Mouse (Mus musculus) CH12.LX (cell line): Measurements from ENCODE around the gene Ncor2. TPM values are rescaled to one million over a fixed set of nuclear protein-coding genes. Genes with fewer than 3 reads are reported as not detected.

ENCODE experiments used
- DNase-seq: peaks from one replicate; pipeline ENCODE4 v3.0.0-alpha.2; 2013; ENCODE audit errors: extremely low read depth
- H3K27ac ChIP-seq: 2 replicates; pipeline ENCODE4 v1.5.1; 2012; ENCODE audit warnings: low read depth, mild to moderate bottlenecking, control low read depth, moderate library complexity; ENCODE audit not compliant: insufficient read depth
- H3K27me3 ChIP-seq: replicated peaks from 2 replicates; pipeline ENCODE3; 2012; ENCODE audit warnings: inconsistent platforms
- H3K36me3 ChIP-seq, 2 experiments: replicated peaks in 1 of 2; 2 replicates each; pipeline versions ENCODE3 to v1.6.1; 2012; ENCODE audit warnings: inconsistent platforms in 1 of 2, low read length in 1 of 2, mild to moderate bottlenecking in 1 of 2, mixed read lengths in 1 of 2, moderate library complexity in 1 of 2; ENCODE audit not compliant: control insufficient read depth in 1 of 2, insufficient read depth in 1 of 2
- H3K4me1 ChIP-seq, 2 experiments: 2 replicates each; pipeline ENCODE4 v1.6.1; 2012; ENCODE audit warnings: inconsistent platforms in 1 of 2, moderate library complexity in 1 of 2; ENCODE audit not compliant: insufficient read depth in 2 of 2, control insufficient read depth in 1 of 2
- H3K4me2 ChIP-seq: 2 replicates; pipeline ENCODE4 v1.6.1; 2012; ENCODE audit warnings: low read depth, mild to moderate bottlenecking, control low read depth; ENCODE audit not compliant: poor library complexity, insufficient read depth, severe bottlenecking
- H3K4me3 ChIP-seq, 3 experiments: fragments of 150-350 bp in 1 of 3; sonication (generic) in 1 of 3; replicated peaks in 1 of 3; 2 replicates each; pipeline versions ENCODE3 to v1.5.1; 2011 to 2012; ENCODE audit warnings: low read depth in 2 of 3, low read length in 2 of 3, mild to moderate bottlenecking in 2 of 3, moderate library complexity in 2 of 3, control low read depth in 1 of 3, improper control_type of control experiment in 1 of 3, inconsistent platforms in 1 of 3, mixed read lengths in 1 of 3; ENCODE audit not compliant: poor library complexity in 1 of 3
- H3K79me2 ChIP-seq: replicated peaks from 2 replicates; pipeline ENCODE4 v1.6.1; 2012; ENCODE audit warnings: mild to moderate bottlenecking, moderate library complexity; ENCODE audit not compliant: control insufficient read depth, poor library complexity, insufficient read depth, severe bottlenecking; ENCODE audit errors: extremely low read depth
- H3K9ac ChIP-seq: 2 replicates; pipeline ENCODE4 v1.6.1; 2012; ENCODE audit warnings: low read depth, mild to moderate bottlenecking, control low read depth, moderate library complexity; ENCODE audit not compliant: insufficient read depth
- H3K9me3 ChIP-seq: replicated peaks from 2 replicates; pipeline ENCODE3; 2012; ENCODE audit warnings: low read length, inconsistent platforms, mixed read lengths
- E2F4 ChIP-seq: IDR thresholded peaks from 2 replicates; pipeline ENCODE4 v1.6.1; 2011; ENCODE audit warnings: low read depth, low read length, improper control_type of control experiment; ENCODE audit not compliant: insufficient replicate concordance
- dilution Hi-C: fragments of 300-500 bp; cut with MboI; formaldehyde crosslinking; loops from 2 replicates; pipeline ENCODE4 v1.14.3; 2020; ENCODE audit warnings: low sequenced_read_pairs; ENCODE audit not compliant: extremely low pct_unique_long_range_greater_than_20kb, extremely low pct_ligation_motif_present
- in situ Hi-C: fragments of 300-500 bp; cut with MboI; formaldehyde crosslinking; loops from 3 replicates; pipeline ENCODE4 v1.14.3; 2019; ENCODE audit warnings: low sequenced_read_pairs, low pct_ligation_motif_present, low pct_unique_long_range_greater_than_20kb, mixed read lengths
- polyA plus RNA-seq: library from polyadenylated mRNA; unstranded; fragments of >175 nt; gene quantifications from 2 replicates; pipeline ENCODE4 v1.2.1, GENCODE M21; 2012; ENCODE audit warnings: low read depth; ENCODE audit not compliant: insufficient read length
- total RNA-seq, 2 experiments: library from RNA; depleted of rRNA; stranded (reverse); fragments of 300-350 nt in 1 of 2; fragments of >200 nt in 1 of 2; gene quantifications; 2 replicates each; pipeline ENCODE4 v1.2.3; 2012 to 2014

Ncor2 gene
- total and polyA plus RNA-seq, 3 experiments: 3.9 to 44.7 (median 10.8) TPM

- dilution Hi-C loops (no loop called here), in situ Hi-C loops (no loop called here)
- TF ChIP-seq E2F4: no peak
- Histone ChIP-seq H3K79me2 (no peaks in the 10 kb centered on the region; the same call in 1 of the 2 replicates), H3K36me3 (no peaks in the 10 kb centered on the region), H3K4me2 (no peak overlapping the region), H3K9ac (no peak overlapping the region), H3K27me3 (peaks cover 12% of the 10 kb centered on the region), H3K4me3 (no peak overlapping the region), H3K4me1 (no peaks in the 10 kb centered on the region), H3K27ac (no peak overlapping the region), H3K9me3 (peaks cover 8% of the 10 kb centered on the region)
- no peak for DNase-seq
These were observed 209.2 kb downstream of the Ncor2 start for GRCm38 (mm10) chr5:124969790-124970189.

Other genes with a start within 250 kb of the Ncor2 start
- gene Rflna, start 176.0 kb downstream of the Ncor2 start, total RNA-seq (2012; rRNA removed): 0.08 and 0.17 TPM in 2 replicates
- not detected in 2 replicates for gene Rflna, start 176.0 kb downstream of the Ncor2 start, total RNA-seq (2014; rRNA removed)
- 0.46 TPM in 1 of 2 replicates, not detected in the other for gene Rflna, start 176.0 kb downstream of the Ncor2 start, polyA plus RNA-seq
- 11.6 and 12.3 TPM in 2 replicates for gene Scarb1, start 161.9 kb upstream of the Ncor2 start, total RNA-seq (2012; rRNA removed)
- 16.3 and 20.0 TPM in 2 replicates for gene Scarb1, start 161.9 kb upstream of the Ncor2 start, total RNA-seq (2014; rRNA removed)
- 24.6 and 24.7 TPM in 2 replicates for gene Scarb1, start 161.9 kb upstream of the Ncor2 start, polyA plus RNA-seq
- 0.59 and 0.80 TPM in 2 replicates for gene Gm10382, start 210.1 kb upstream of the Ncor2 start, total RNA-seq (2012; rRNA removed)
- not detected in 2 replicates for gene Gm10382, start 210.1 kb upstream of the Ncor2 start, total RNA-seq (2014; rRNA removed)
- 0.87 and 1.1 TPM in 2 replicates for gene Gm10382, start 210.1 kb upstream of the Ncor2 start, polyA plus RNA-seq
- gene Ubc, start 211.0 kb upstream of the Ncor2 start, total RNA-seq (2012; rRNA removed): 466 and 486 TPM in 2 replicates
- gene Ubc, start 211.0 kb upstream of the Ncor2 start, total RNA-seq (2014; rRNA removed): 650 and 656 TPM in 2 replicates
- gene Ubc, start 211.0 kb upstream of the Ncor2 start, polyA plus RNA-seq: 687 and 803 TPM in 2 replicates